Comparison of ENCODE assay signal across 13 mouse cellular contexts in the genomic region with DNA sequence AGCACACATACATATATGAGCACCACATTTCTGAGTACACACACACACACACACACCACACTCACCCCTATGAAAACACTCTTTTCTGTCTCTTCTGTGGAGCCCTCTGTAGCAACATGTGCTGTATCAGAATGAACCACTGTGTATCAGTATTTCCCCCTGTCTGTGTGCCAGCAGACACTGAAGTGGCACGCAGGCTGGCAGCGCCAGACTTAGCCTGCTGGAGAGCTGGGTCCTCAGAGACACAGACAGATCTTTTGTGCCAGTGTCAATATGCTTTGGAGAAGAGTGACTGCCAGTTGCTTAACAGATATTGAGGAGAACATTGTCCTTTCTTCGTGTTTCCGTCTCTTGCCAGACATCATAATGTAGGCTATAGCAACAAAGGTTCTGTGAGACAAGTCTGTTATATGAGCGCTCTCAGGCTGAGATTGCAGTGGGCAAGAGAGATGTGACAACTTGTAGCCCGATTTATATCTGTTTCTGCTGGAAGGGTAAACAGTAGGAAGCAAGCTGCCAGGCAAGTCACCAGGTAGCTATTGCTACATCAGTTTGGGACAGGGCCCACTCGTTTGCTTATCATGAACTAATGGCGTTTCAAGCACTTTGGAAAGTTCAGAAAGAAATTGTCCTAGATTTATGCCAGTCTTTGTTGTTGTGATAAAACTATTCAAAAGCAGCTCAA.
A peak's percentile ranks its signal among the peaks of the same experiment; 100 is the strongest.
DNase-seq lines count a peak whose midpoint lies in the region; ATAC-seq lines count a peak whose summit lies in the region.
"Had no signal": no experiment of that assay in that cellular context is flagged by ENCODE, and none has a peak within 500 bp of the region (broad histone marks: within the 10 kb centered on the region; RNA-seq: fewer than 3 reads in every experiment).

No protein-coding gene starts in this region.

- H3K4me2 ChIP-seq in hindbrain, embryonic 16.5 days (ENCODE audit: low read length): no peak overlapping the region
- H3K4me2 ChIP-seq in hindbrain, embryonic 12.5 days (replicated peaks): no peak overlapping the region
- no peak overlapping the region for H3K4me2 ChIP-seq in neural tube, embryonic 15.5 days
- H3K4me2 ChIP-seq: embryonic facial prominence, embryonic 12.5 days; kidney, embryonic 15.5 days; neural tube, embryonic 12.5 days had no signal

- H3K4me3 ChIP-seq in hindbrain, embryonic 16.5 days (ENCODE audit: low read length): no peak overlapping the region
- no peak overlapping the region for H3K4me3 ChIP-seq in hindbrain, embryonic 12.5 days
- no peak overlapping the region for H3K4me3 ChIP-seq in neural tube, embryonic 15.5 days (replicated peaks)
- H3K4me3 ChIP-seq: embryonic facial prominence, embryonic 12.5 days; kidney, embryonic 15.5 days; neural tube, embryonic 12.5 days had no signal

- H3K36me3 ChIP-seq in hindbrain, embryonic 16.5 days (ENCODE audit: control insufficient read depth, insufficient read depth, low read length): no peaks in the 10 kb centered on the region
- no peaks in the 10 kb centered on the region for H3K36me3 ChIP-seq in hindbrain, embryonic 12.5 days
- H3K36me3 ChIP-seq in neural tube, embryonic 15.5 days: no peaks in the 10 kb centered on the region
- H3K36me3 ChIP-seq: embryonic facial prominence, embryonic 12.5 days; neural tube, embryonic 12.5 days had no signal

- no peaks in the 10 kb centered on the region for H3K4me1 ChIP-seq in hindbrain, embryonic 16.5 days (ENCODE audit: control insufficient read depth, insufficient read depth, low read depth, low read length)
- no peaks in the 10 kb centered on the region for H3K4me1 ChIP-seq in hindbrain, embryonic 12.5 days
- H3K4me1 ChIP-seq in neural tube, embryonic 15.5 days: 0 out of 2 replicates have a peak, but pooled peaks cover 6% of the 10 kb centered on the region
- H3K4me1 ChIP-seq: embryonic facial prominence, embryonic 12.5 days; kidney, embryonic 15.5 days; neural tube, embryonic 12.5 days had no signal

- H3K9me3 ChIP-seq in hindbrain, embryonic 16.5 days (ENCODE audit: control insufficient read depth, low read length): no peaks in the 10 kb centered on the region
- no peaks in the 10 kb centered on the region for H3K9me3 ChIP-seq in hindbrain, embryonic 12.5 days (replicated peaks)
- no peaks in the 10 kb centered on the region for H3K9me3 ChIP-seq in neural tube, embryonic 15.5 days (replicated peaks)
- H3K9me3 ChIP-seq: embryonic facial prominence, embryonic 12.5 days; kidney, embryonic 15.5 days; neural tube, embryonic 12.5 days had no signal

- H3K27ac ChIP-seq in hindbrain, embryonic 16.5 days (ENCODE audit: low read depth, low read length): no peak overlapping the region
- H3K27ac ChIP-seq in hindbrain, embryonic 12.5 days: no peak overlapping the region
- H3K27ac ChIP-seq in neural tube, embryonic 15.5 days (replicated peaks): no peak overlapping the region
- H3K27ac ChIP-seq: embryonic facial prominence, embryonic 12.5 days; kidney, embryonic 15.5 days; neural tube, embryonic 12.5 days had no signal

- no peak overlapping the region for H3K9ac ChIP-seq in hindbrain, embryonic 16.5 days (ENCODE audit: low read depth, low read length)
- no peak overlapping the region for H3K9ac ChIP-seq in hindbrain, embryonic 12.5 days
- no peak overlapping the region for H3K9ac ChIP-seq in neural tube, embryonic 15.5 days (replicated peaks)
- H3K9ac ChIP-seq: embryonic facial prominence, embryonic 12.5 days; kidney, embryonic 15.5 days; neural tube, embryonic 12.5 days had no signal

- H3K27me3 ChIP-seq in hindbrain, embryonic 16.5 days (replicated peaks; ENCODE audit: control insufficient read depth, insufficient read depth, low read length): no peaks in the 10 kb centered on the region
- no peaks in the 10 kb centered on the region for H3K27me3 ChIP-seq in hindbrain, embryonic 12.5 days
- H3K27me3 ChIP-seq in neural tube, embryonic 15.5 days (replicated peaks): no peaks in the 10 kb centered on the region
- H3K27me3 ChIP-seq: embryonic facial prominence, embryonic 12.5 days; kidney, embryonic 15.5 days; neural tube, embryonic 12.5 days had no signal

- peak; percentile 81 for ATAC-seq in hindbrain, embryonic 16.5 days
- no peak for ATAC-seq in hindbrain, embryonic 12.5 days (ENCODE audit: low FRiP score)
- ATAC-seq in neural tube, embryonic 15.5 days (ENCODE audit: low FRiP score): peak; percentile 60; the same call in 1 of the 2 replicates

- WGBS in hindbrain, embryonic 16.5 days: 58% methylated on average over 8 of the region's 8 CpGs
- 92% methylated on average over 8 of the region's 8 CpGs for WGBS in hindbrain, embryonic 12.5 days
- WGBS in neural tube, embryonic 15.5 days: 71% methylated on average over 8 of the region's 8 CpGs

- peak; percentile 36 for DNase-seq in adrenal gland, adult 2 months
- no peak for DNase-seq in adrenal gland, adult 8-10 months
- peak; percentile 49 to 57 for DNase-seq in right cerebral cortex, postnatal 10 days (ENCODE audit: low spot score in 2 of 2)
- no peak for DNase-seq in right cerebral cortex, adult 18-20 months
- no peak for DNase-seq in retina, embryonic 14.5 days (ENCODE audit: low spot score)
- DNase-seq: cerebellum, adult 11-12 months; heart, postnatal 36 days had no signal

Comparison
In these comparisons a context has a peak if more than half of its experiments do, and no peak if none do; other contexts are left out.
1. DNase-seq: peak in adrenal gland, adult 2 months (single experiment) and right cerebral cortex, postnatal 10 days (2 of 2); none in adrenal gland, adult 8-10 months (single experiment), right cerebral cortex, adult 18-20 months (single experiment) and retina, embryonic 14.5 days (single experiment).